Mouse (Mus musculus) stomach, embryonic 15.5 days (tissue): ENCODE data around the gene Zdhhc20. TPM values are rescaled to one million over a fixed set of nuclear protein-coding genes. Genes with fewer than 3 reads are reported as not detected.

ENCODE experiments used
- ATAC-seq: fragments of 200-750 bp; cut with Nextera tagmentation; 2 replicates; pipeline ENCODE4 v1.8.0; 2017; ENCODE audit warnings: low read depth, moderate number of reproducible peaks, moderate TSS enrichment; ENCODE audit not compliant: insufficient read depth, low FRiP score
- H3K27ac ChIP-seq: fragments of 300-500 bp; sonication (generic); 2 replicates; pipeline ENCODE4 v1.5.1; 2015; ENCODE audit warnings: mild to moderate bottlenecking, inconsistent platforms
- H3K27me3 ChIP-seq: fragments of 300-500 bp; sonication (generic); replicated peaks from 2 replicates; pipeline ENCODE4 v1.6.1; 2015; ENCODE audit warnings: inconsistent platforms
- H3K36me3 ChIP-seq: fragments of 300-500 bp; sonication (generic); 2 replicates; pipeline ENCODE4 v1.6.1; 2015; ENCODE audit warnings: inconsistent platforms
- H3K4me1 ChIP-seq: fragments of 300-500 bp; sonication (generic); 2 replicates; pipeline ENCODE4 v1.6.1; 2015; ENCODE audit warnings: inconsistent platforms
- H3K4me2 ChIP-seq: fragments of 300-500 bp; sonication (generic); 2 replicates; pipeline ENCODE4 v1.6.1; 2015; ENCODE audit warnings: mild to moderate bottlenecking, inconsistent platforms
- H3K4me3 ChIP-seq: fragments of 300-500 bp; sonication (generic); replicated peaks from 2 replicates; pipeline ENCODE4 v1.5.1; 2015; ENCODE audit warnings: inconsistent platforms
- H3K9ac ChIP-seq: fragments of 300-500 bp; sonication (generic); 2 replicates; pipeline ENCODE4 v1.6.1; 2015; ENCODE audit warnings: inconsistent platforms
- H3K9me3 ChIP-seq: fragments of 300-500 bp; sonication (generic); 2 replicates; pipeline ENCODE4 v1.6.1; 2016; ENCODE audit warnings: inconsistent platforms
- WGBS: fragments of 180-500 bp; shearing (Covaris S2); methylation state at CpG from one replicate; pipeline ENCODE4 v1.1.7; 2015; 5-methylcytosine and 5-hydroxymethylcytosine counted together
- polyA plus RNA-seq: library from polyadenylated mRNA; unstranded; fragments of >200 nt; fragmentation: Nextera tagmentation; extraction: Ambion mirVana; gene quantifications from 2 replicates; pipeline ENCODE4 v1.2.1, GENCODE M21; 2015

Gene Zdhhc20
- polyA plus RNA-seq, 1 experiment from 2014 or later, result 58.9 TPM

- Histone ChIP-seq H3K9ac (no peak overlapping the region), H3K4me2 (no peak overlapping the region), H3K27me3 (no peaks in the 10 kb centered on the region), H3K36me3 (no peaks in the 10 kb centered on the region), H3K9me3 (no peaks in the 10 kb centered on the region), H3K4me1 (peaks cover 10% of the 10 kb centered on the region), H3K4me3 (no peak overlapping the region), H3K27ac (no peak overlapping the region)
- ATAC-seq, result no peak
- WGBS, result 74% methylated on average over 2 of the region's 2 CpGs
Observed at GRCm38 (mm10) chr14:57886032-57886431, 4.0 kb downstream of the Zdhhc20 start.

GRCm38 (mm10) chr14:57883341-57883740, 6.7 kb downstream of the Zdhhc20 start:
- 74% methylated on average over 3 of the region's 3 CpGs for WGBS
- H3K27me3 ChIP-seq, result no peaks in the 10 kb centered on the region
- H3K9ac ChIP-seq, result no peak overlapping the region
- H3K4me3 ChIP-seq, result no peak overlapping the region
- ATAC-seq, result peak; percentile 41; the same call in 1 of the 2 replicates
- peaks cover 9% of the 10 kb centered on the region for H3K4me1 ChIP-seq
- peak overlapping the region; percentile 79 for H3K27ac ChIP-seq
- H3K4me2 ChIP-seq, result no peak overlapping the region
- H3K36me3 ChIP-seq, result no peaks in the 10 kb centered on the region
- H3K9me3 ChIP-seq, result no peaks in the 10 kb centered on the region

GRCm38 (mm10) chr14:57882720-57883119, 7.4 kb downstream of the Zdhhc20 start:
- Histone ChIP-seq H3K4me2 (no peak overlapping the region), H3K9ac (no peak overlapping the region), H3K27ac (peak overlapping the region; percentile 79), H3K27me3 (no peaks in the 10 kb centered on the region), H3K4me3 (no peak overlapping the region), H3K9me3 (no peaks in the 10 kb centered on the region), H3K36me3 (no peaks in the 10 kb centered on the region), H3K4me1 (peaks cover 4% of the 10 kb centered on the region; the same call in 1 of the 2 replicates)
- peak; percentile 47 for ATAC-seq
- WGBS, result 35% methylated on average over 4 of the region's 4 CpGs

GRCm38 (mm10) chr14:57881793-57882192, 8.3 kb downstream of the Zdhhc20 start:
- Histone ChIP-seq H3K9ac (no peak overlapping the region), H3K27me3 (no peaks in the 10 kb centered on the region), H3K9me3 (no peaks in the 10 kb centered on the region), H3K4me3 (no peak overlapping the region), H3K4me1 (peaks cover 4% of the 10 kb centered on the region; the same call in 1 of the 2 replicates), H3K27ac (peak overlapping the region; percentile 79), H3K36me3 (no peaks in the 10 kb centered on the region), H3K4me2 (no peak overlapping the region)
- peak; percentile 49; the same call in 1 of the 2 replicates for ATAC-seq
- WGBS, result 53% methylated on average over 4 of the region's 4 CpGs

GRCm38 (mm10) chr14:57881074-57881473, 9.0 kb downstream of the Zdhhc20 start:
- ATAC-seq, result no peak
- no peaks in the 10 kb centered on the region for H3K36me3 ChIP-seq

GRCm38 (mm10) chr14:57877921-57878320, 12.2 kb downstream of the Zdhhc20 start:
- H3K4me1 ChIP-seq, result 0 out of 2 replicates have a peak, but pooled peaks cover 4% of the 10 kb centered on the region
- no peak overlapping the region for H3K4me2 ChIP-seq
- no peaks in the 10 kb centered on the region for H3K36me3 ChIP-seq
- no peaks in the 10 kb centered on the region for H3K9me3 ChIP-seq
- H3K4me3 ChIP-seq, result no peak overlapping the region
- no peak overlapping the region for H3K9ac ChIP-seq
- no peak for ATAC-seq
- whole genome bisulfite sequencing, result 92% methylated on average over 9 of the region's 9 CpGs
- no peak overlapping the region for H3K27ac ChIP-seq
- no peaks in the 10 kb centered on the region for H3K27me3 ChIP-seq

More at GRCm38 (mm10) chr14:57881074-57881473, 9.0 kb downstream of the Zdhhc20 start:
- H3K27ac ChIP-seq, result no peak overlapping the region
- H3K4me3 ChIP-seq, result no peak overlapping the region
- H3K4me2 ChIP-seq, result no peak overlapping the region
- peaks cover 4% of the 10 kb centered on the region; the same call in 1 of the 2 replicates for H3K4me1 ChIP-seq
- no peaks in the 10 kb centered on the region for H3K9me3 ChIP-seq
- H3K27me3 ChIP-seq, result no peaks in the 10 kb centered on the region
- no peak overlapping the region for H3K9ac ChIP-seq

- 92% methylated on average over 3 of the region's 3 CpGs for WGBS
- no peaks in the 10 kb centered on the region for H3K9me3 ChIP-seq
- peaks cover 27% of the 10 kb centered on the region; the same call in 1 of the 2 replicates for H3K36me3 ChIP-seq
- no peaks in the 10 kb centered on the region for H3K27me3 ChIP-seq
- H3K4me1 ChIP-seq, result no peaks in the 10 kb centered on the region
- no peak overlapping the region for H3K27ac ChIP-seq
- no peak for ATAC-seq
- no peak overlapping the region for H3K9ac ChIP-seq
- H3K4me3 ChIP-seq, result no peak overlapping the region
- H3K4me2 ChIP-seq, result no peak overlapping the region
Observed at GRCm38 (mm10) chr14:57866676-57867276, 23.3 kb downstream of the Zdhhc20 start.

- Histone ChIP-seq H3K27ac (no peak overlapping the region), H3K9me3 (no peaks in the 10 kb centered on the region), H3K4me2 (no peak overlapping the region), H3K9ac (no peak overlapping the region), H3K27me3 (no peaks in the 10 kb centered on the region), H3K4me1 (no peaks in the 10 kb centered on the region), H3K36me3 (peaks cover 32% of the 10 kb centered on the region; the same call in 1 of the 2 replicates), H3K4me3 (no peak overlapping the region)
- WGBS, result 84% methylated on average over 3 of the region's 3 CpGs
- no peak for ATAC-seq
Observed at GRCm38 (mm10) chr14:57865256-57865655, 24.8 kb downstream of the Zdhhc20 start.

GRCm38 (mm10) chr14:57863129-57863528, 26.9 kb downstream of the Zdhhc20 start:
- H3K4me1 ChIP-seq, result no peaks in the 10 kb centered on the region
- no peak overlapping the region for H3K4me2 ChIP-seq
- H3K36me3 ChIP-seq, result peaks cover 27% of the 10 kb centered on the region; the same call in 1 of the 2 replicates
- no peak overlapping the region for H3K27ac ChIP-seq
- 76% methylated on average over 2 of the region's 2 CpGs for WGBS
- no peak overlapping the region for H3K4me3 ChIP-seq
- no peak overlapping the region for H3K9ac ChIP-seq
- H3K9me3 ChIP-seq, result no peaks in the 10 kb centered on the region
- ATAC-seq, result no peak
- H3K27me3 ChIP-seq, result no peaks in the 10 kb centered on the region

- WGBS, result 86% methylated on average over 4 of the region's 4 CpGs
- Histone ChIP-seq H3K9ac (no peak overlapping the region), H3K27ac (no peak overlapping the region), H3K4me3 (no peak overlapping the region), H3K4me2 (no peak overlapping the region), H3K27me3 (no peaks in the 10 kb centered on the region), H3K36me3 (peaks cover 27% of the 10 kb centered on the region; the same call in 1 of the 2 replicates), H3K9me3 (no peaks in the 10 kb centered on the region), H3K4me1 (no peaks in the 10 kb centered on the region)
- no peak for ATAC-seq
Observed at GRCm38 (mm10) chr14:57861987-57862412, 28.1 kb downstream of the Zdhhc20 start.

GRCm38 (mm10) chr14:57859520-57859919, 30.6 kb downstream of the Zdhhc20 start:
- Histone ChIP-seq H3K9ac (no peak overlapping the region), H3K4me3 (no peak overlapping the region), H3K9me3 (no peaks in the 10 kb centered on the region), H3K4me1 (no peaks in the 10 kb centered on the region), H3K27me3 (no peaks in the 10 kb centered on the region), H3K4me2 (no peak overlapping the region), H3K36me3 (peaks cover 14% of the 10 kb centered on the region; the same call in 1 of the 2 replicates), H3K27ac (no peak overlapping the region)
- no peak for ATAC-seq

GRCm38 (mm10) chr14:57858601-57859000, 31.5 kb downstream of the Zdhhc20 start:
- H3K27ac ChIP-seq, result no peak overlapping the region
- no peaks in the 10 kb centered on the region for H3K27me3 ChIP-seq
- H3K4me2 ChIP-seq, result no peak overlapping the region
- H3K4me1 ChIP-seq, result no peaks in the 10 kb centered on the region
- no peak overlapping the region for H3K9ac ChIP-seq
- H3K4me3 ChIP-seq, result no peak overlapping the region
- ATAC-seq, result no peak
- H3K9me3 ChIP-seq, result no peaks in the 10 kb centered on the region
- whole genome bisulfite sequencing, result 82% methylated on average over 2 of the region's 2 CpGs
- peaks cover 8% of the 10 kb centered on the region; the same call in 1 of the 2 replicates for H3K36me3 ChIP-seq
